Mouse (Mus musculus): ENCODE measurements around the gene Hif3a. TPM values are rescaled to one million over a fixed set of nuclear protein-coding genes. Genes with fewer than 3 reads are reported as not detected.

Gene Hif3a
- polyA plus RNA-seq, 1 experiment from 2014 or later = 4.4 TPM

DNA sequence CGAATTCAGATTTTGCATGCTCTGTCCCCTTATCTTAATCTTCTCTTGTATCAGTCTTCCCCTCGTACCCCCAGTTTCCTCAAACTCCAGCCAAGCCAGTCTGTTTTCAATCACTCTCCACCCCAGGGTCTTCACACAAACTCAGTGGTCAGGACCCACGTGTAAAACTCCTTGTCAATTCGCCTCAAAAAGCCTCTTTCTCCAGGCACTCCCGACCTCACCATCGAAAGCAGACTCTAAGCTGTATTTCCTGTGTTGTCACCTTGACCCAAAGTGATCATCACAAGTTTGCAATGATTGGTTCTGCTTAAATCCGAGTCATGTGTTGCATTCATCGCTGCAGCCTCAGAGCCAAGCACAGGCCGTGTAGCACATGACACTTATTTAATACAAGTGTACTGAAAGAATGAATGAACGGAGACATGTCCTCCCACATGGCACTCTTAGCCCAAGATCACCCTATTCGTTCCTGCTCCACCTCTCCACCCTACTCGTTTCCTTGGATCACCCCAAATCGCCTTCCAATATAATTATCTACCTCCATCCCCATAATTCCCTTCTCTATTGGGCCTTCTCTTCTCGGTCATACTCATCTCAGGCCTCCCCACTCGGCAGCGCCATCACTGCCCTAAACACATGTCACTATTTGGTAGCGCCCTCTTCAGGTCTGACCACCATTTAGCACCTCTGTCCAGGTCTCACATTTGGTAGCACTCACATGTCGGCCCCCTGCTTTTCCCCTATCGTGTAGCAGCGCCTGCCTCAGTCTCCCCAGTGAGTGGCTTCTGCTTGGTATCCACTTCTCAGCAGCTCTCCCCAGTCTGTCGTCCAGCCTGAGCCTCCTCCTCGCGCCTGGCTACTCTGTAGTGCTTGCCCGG is 35.3 kb downstream of the Hif3a start:
- peak; percentile 54 for ATAC-seq
- 8% methylated on average over 24 of the region's 24 CpGs for WGBS
- no peaks in the 10 kb centered on the region for H3K9me3 ChIP-seq (ENCODE audit: control insufficient read depth, low read length)
- peak overlapping the region; percentile 92 for H3K4me2 ChIP-seq (ENCODE audit: low read length)
- peaks cover 3% of the 10 kb centered on the region for H3K36me3 ChIP-seq (ENCODE audit: control insufficient read depth, insufficient read depth)
- H3K9ac ChIP-seq (replicated peaks; ENCODE audit: low read depth, low read length) = peak overlapping the region; percentile 94
- H3K27ac ChIP-seq (ENCODE audit: low read length) = peak overlapping the region; percentile 53; the same call in 1 of the 2 replicates
- H3K4me3 ChIP-seq (replicated peaks; ENCODE audit: low read length) = peak overlapping the region; percentile 98
- H3K27me3 ChIP-seq (replicated peaks; ENCODE audit: control insufficient read depth, insufficient read depth, low read length) = no peaks in the 10 kb centered on the region
- H3K4me1 ChIP-seq (replicated peaks; ENCODE audit: control insufficient read depth, insufficient read depth, low read length) = peaks cover 20% of the 10 kb centered on the region

GRCm38 (mm10) chr7:17025896-17026622 is 36.2 kb downstream of the Hif3a start:
- no peak overlapping the region for H3K4me3 ChIP-seq (replicated peaks; ENCODE audit: low read length)
- peaks cover 9% of the 10 kb centered on the region for H3K36me3 ChIP-seq (ENCODE audit: control insufficient read depth, insufficient read depth)
- no peak overlapping the region for H3K9ac ChIP-seq (replicated peaks; ENCODE audit: low read depth, low read length)
- H3K27ac ChIP-seq (ENCODE audit: low read length) = no peak overlapping the region
- no peaks in the 10 kb centered on the region for H3K9me3 ChIP-seq (ENCODE audit: control insufficient read depth, low read length)
- no peaks in the 10 kb centered on the region for H3K27me3 ChIP-seq (replicated peaks; ENCODE audit: control insufficient read depth, insufficient read depth, low read length)
- H3K4me1 ChIP-seq (replicated peaks; ENCODE audit: control insufficient read depth, insufficient read depth, low read length) = peaks cover 20% of the 10 kb centered on the region
- H3K4me2 ChIP-seq (ENCODE audit: low read length) = peak overlapping the region; percentile 92
- WGBS = 86% methylated on average over 9 of the region's 9 CpGs
- no peak for ATAC-seq

DNA sequence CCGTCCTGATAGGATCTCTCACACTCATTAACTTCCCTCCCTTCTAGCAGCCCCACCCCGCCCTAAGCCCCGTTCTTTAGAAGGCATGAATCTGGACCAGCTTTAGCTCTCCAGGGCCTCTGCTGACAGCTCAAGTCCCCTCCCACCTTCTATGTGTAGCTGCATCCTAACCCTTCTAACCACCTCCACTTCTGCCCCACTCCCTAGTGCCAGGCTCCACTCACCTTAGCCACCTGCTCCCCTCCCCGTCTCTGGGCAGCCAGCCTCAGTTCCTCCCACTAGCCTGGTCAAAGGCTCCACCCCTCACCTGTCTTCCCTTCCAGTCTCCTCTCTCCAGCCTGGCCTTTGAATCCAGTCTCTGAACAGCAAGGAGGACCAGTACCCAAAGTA is 36.7 kb downstream of the Hif3a start:
- WGBS = 79% methylated on average over 4 of the region's 4 CpGs
- no peak overlapping the region for H3K27ac ChIP-seq (ENCODE audit: low read length)
- no peak overlapping the region for H3K4me3 ChIP-seq (replicated peaks; ENCODE audit: low read length)
- no peaks in the 10 kb centered on the region for H3K27me3 ChIP-seq (replicated peaks; ENCODE audit: control insufficient read depth, insufficient read depth, low read length)
- H3K36me3 ChIP-seq (ENCODE audit: control insufficient read depth, insufficient read depth) = peaks cover 10% of the 10 kb centered on the region
- H3K4me2 ChIP-seq (ENCODE audit: low read length) = no peak overlapping the region
- peaks cover 20% of the 10 kb centered on the region for H3K4me1 ChIP-seq (replicated peaks; ENCODE audit: control insufficient read depth, insufficient read depth, low read length)
- no peak for ATAC-seq
- no peaks in the 10 kb centered on the region for H3K9me3 ChIP-seq (ENCODE audit: control insufficient read depth, low read length)
- H3K9ac ChIP-seq (replicated peaks; ENCODE audit: low read depth, low read length) = no peak overlapping the region

DNA sequence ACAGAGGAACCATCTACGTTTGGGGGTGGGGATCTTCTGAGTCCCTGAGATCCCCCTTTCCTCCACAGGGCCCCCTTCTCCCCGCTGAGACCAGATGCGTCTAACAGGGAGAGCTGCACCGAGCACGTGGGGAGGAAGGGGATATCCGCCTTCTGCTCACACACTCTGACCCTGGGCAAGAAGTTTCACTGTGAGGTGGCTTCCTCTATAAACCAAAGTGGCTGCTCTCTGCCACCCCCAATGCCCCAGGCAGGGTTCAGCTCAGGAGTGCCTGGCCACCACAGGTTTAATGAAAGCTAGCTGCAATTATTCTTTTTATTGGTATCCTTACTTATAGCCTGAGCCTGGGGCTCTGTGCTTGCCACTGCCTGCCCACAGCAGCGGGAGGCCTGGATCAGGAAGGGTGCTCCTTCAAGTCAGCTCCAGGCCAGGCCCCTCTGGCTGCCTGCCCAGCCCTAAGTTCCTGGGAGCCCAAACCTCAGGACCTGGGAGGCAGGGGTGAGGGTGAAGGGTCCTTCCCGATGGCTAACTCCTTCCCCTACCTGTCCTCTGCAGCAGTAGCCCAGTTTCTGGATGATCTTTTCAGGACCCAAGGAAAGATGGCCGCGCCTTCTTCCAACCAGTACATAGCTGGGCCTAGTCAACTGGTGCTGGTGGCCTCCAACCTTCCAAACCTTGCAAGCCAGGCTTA is 37.3 kb downstream of the Hif3a start:
- no peaks in the 10 kb centered on the region for H3K9me3 ChIP-seq (ENCODE audit: control insufficient read depth, low read length)
- H3K4me3 ChIP-seq (replicated peaks; ENCODE audit: low read length) = no peak overlapping the region
- no peak overlapping the region for H3K27ac ChIP-seq (ENCODE audit: low read length)
- peaks cover 20% of the 10 kb centered on the region for H3K4me1 ChIP-seq (replicated peaks; ENCODE audit: control insufficient read depth, insufficient read depth, low read length)
- WGBS = 83% methylated on average over 10 of the region's 10 CpGs
- no peak overlapping the region for H3K4me2 ChIP-seq (ENCODE audit: low read length)
- no peaks in the 10 kb centered on the region for H3K27me3 ChIP-seq (replicated peaks; ENCODE audit: control insufficient read depth, insufficient read depth, low read length)
- ATAC-seq = no peak
- H3K9ac ChIP-seq (replicated peaks; ENCODE audit: low read depth, low read length) = no peak overlapping the region
- peaks cover 10% of the 10 kb centered on the region for H3K36me3 ChIP-seq (ENCODE audit: control insufficient read depth, insufficient read depth)

DNA sequence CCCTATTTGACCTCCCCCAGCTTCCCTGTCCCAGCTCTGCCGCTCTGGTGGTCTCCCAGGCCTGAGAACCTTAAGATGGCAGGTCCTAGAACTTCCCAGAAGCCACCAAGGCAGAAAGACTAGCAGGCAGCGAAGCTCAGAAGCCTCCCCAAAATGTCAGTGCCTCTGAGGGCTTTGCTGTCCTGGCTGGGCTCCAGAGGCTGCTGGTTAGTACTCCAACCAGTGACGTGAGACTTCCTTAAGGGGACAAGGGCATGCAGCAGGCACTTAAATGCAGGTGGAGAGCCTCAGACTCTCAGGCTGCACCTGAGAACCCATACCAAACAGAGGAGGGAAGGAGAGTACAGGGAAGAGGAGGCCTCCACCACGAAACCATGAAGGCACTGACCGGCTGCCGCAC is 38.1 kb downstream of the Hif3a start:
- Histone ChIP-seq H3K4me2 (ENCODE audit: low read length) (no peak overlapping the region), H3K9ac (replicated peaks; ENCODE audit: low read depth, low read length) (no peak overlapping the region), H3K36me3 (ENCODE audit: control insufficient read depth, insufficient read depth) (peaks cover 10% of the 10 kb centered on the region), H3K27ac (ENCODE audit: low read length) (no peak overlapping the region), H3K4me3 (replicated peaks; ENCODE audit: low read length) (no peak overlapping the region), H3K9me3 (ENCODE audit: control insufficient read depth, low read length) (no peaks in the 10 kb centered on the region), H3K27me3 (replicated peaks; ENCODE audit: control insufficient read depth, insufficient read depth, low read length) (no peaks in the 10 kb centered on the region), H3K4me1 (replicated peaks; ENCODE audit: control insufficient read depth, insufficient read depth, low read length) (peaks cover 20% of the 10 kb centered on the region)
- no peak for ATAC-seq
- 83% methylated on average over 6 of the region's 6 CpGs for WGBS

DNA sequence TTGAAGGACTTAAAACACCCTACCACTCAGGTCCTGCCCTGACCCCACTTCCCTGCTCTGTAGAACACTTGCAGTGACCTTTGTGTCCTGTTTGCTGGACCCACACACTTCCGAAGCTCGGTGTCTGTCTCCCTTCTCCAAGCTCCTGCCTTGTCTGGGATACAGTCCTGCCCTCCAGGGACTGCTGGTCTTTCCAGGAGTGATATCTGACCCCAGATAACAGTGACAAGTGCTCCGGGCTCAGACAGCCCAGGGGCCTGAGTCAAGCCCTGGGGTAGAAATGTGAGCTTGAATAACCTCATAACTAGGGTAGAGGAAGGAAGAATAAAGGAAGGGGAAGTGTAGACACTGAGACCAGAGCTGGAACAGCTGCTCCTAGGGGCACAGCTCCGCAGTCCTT is 38.5 kb downstream of the Hif3a start:
- peaks cover 20% of the 10 kb centered on the region for H3K4me1 ChIP-seq (replicated peaks; ENCODE audit: control insufficient read depth, insufficient read depth, low read length)
- H3K27me3 ChIP-seq (replicated peaks; ENCODE audit: control insufficient read depth, insufficient read depth, low read length) = no peaks in the 10 kb centered on the region
- no peak overlapping the region for H3K9ac ChIP-seq (replicated peaks; ENCODE audit: low read depth, low read length)
- H3K27ac ChIP-seq (ENCODE audit: low read length) = no peak overlapping the region
- H3K4me2 ChIP-seq (ENCODE audit: low read length) = no peak overlapping the region
- no peak for ATAC-seq
- WGBS = 88% methylated on average over 4 of the region's 4 CpGs
- H3K9me3 ChIP-seq (ENCODE audit: control insufficient read depth, low read length) = no peaks in the 10 kb centered on the region
- no peak overlapping the region for H3K4me3 ChIP-seq (replicated peaks; ENCODE audit: low read length)
- peaks cover 10% of the 10 kb centered on the region for H3K36me3 ChIP-seq (ENCODE audit: control insufficient read depth, insufficient read depth)

DNA sequence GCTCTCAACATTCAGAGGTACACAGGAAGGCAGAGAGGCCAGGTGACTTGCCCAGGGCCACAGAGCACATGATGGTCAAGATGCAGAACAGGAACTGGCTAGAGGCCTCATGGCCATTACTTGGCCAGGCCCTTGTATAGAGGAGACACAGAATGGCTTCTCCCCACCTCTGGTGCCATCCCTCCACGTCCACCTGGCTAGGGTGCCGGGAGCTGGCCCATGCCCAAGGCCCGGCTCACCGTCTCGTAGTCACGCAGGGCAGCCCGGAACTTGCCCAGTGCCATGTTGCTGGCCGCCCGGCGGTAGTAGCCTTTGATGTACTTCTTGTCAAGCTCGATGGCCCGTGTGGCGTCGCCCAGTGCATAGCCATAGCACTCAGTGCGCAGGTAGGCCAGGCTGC is 40.1 kb downstream of the Hif3a start:
- H3K27ac ChIP-seq (ENCODE audit: low read length) = no peak overlapping the region
- 96% methylated on average over 15 of the region's 15 CpGs for WGBS
- H3K9me3 ChIP-seq (ENCODE audit: control insufficient read depth, low read length) = no peaks in the 10 kb centered on the region
- H3K27me3 ChIP-seq (replicated peaks; ENCODE audit: control insufficient read depth, insufficient read depth, low read length) = no peaks in the 10 kb centered on the region
- no peak overlapping the region for H3K4me3 ChIP-seq (replicated peaks; ENCODE audit: low read length)
- no peak overlapping the region for H3K9ac ChIP-seq (replicated peaks; ENCODE audit: low read depth, low read length)
- ATAC-seq = no peak
- no peak overlapping the region for H3K4me2 ChIP-seq (ENCODE audit: low read length)
- H3K36me3 ChIP-seq (ENCODE audit: control insufficient read depth, insufficient read depth) = peaks cover 10% of the 10 kb centered on the region
- peaks cover 24% of the 10 kb centered on the region for H3K4me1 ChIP-seq (replicated peaks; ENCODE audit: control insufficient read depth, insufficient read depth, low read length)

GRCm38 (mm10) chr7:17019426-17020166 is 42.6 kb downstream of the Hif3a start:
- no peak for ATAC-seq
- Histone ChIP-seq H3K4me1 (replicated peaks; ENCODE audit: control insufficient read depth, insufficient read depth, low read length) (peaks cover 15% of the 10 kb centered on the region), H3K36me3 (ENCODE audit: control insufficient read depth, insufficient read depth) (peaks cover 16% of the 10 kb centered on the region), H3K4me2 (ENCODE audit: low read length) (no peak overlapping the region), H3K9me3 (ENCODE audit: control insufficient read depth, low read length) (no peaks in the 10 kb centered on the region), H3K9ac (replicated peaks; ENCODE audit: low read depth, low read length) (no peak overlapping the region), H3K4me3 (replicated peaks; ENCODE audit: low read length) (no peak overlapping the region), H3K27me3 (replicated peaks; ENCODE audit: control insufficient read depth, insufficient read depth, low read length) (no peaks in the 10 kb centered on the region), H3K27ac (ENCODE audit: low read length) (no peak overlapping the region)
- WGBS = 89% methylated on average over 7 of the region's 7 CpGs

Measured in forebrain, embryonic 16.5 days (tissue).